Mouse (Mus musculus) limb, embryonic 10.5 days (tissue): ENCODE results near the gene Fpr2. TPM values are rescaled to one million over a fixed set of nuclear protein-coding genes. Genes with fewer than 3 reads are reported as not detected.
A peak's percentile ranks its signal among the peaks of the same experiment; 100 is the strongest.
"Not testable (repeated sequence)": the region's sequence is repeated elsewhere in the genome, so short reads cannot be mapped to it uniquely, and the experiment has no call there.

ENCODE experiments used
- DNase-seq: peaks from one replicate; pipeline ENCODE4 v3.0.0-alpha.2; 2017; ENCODE audit warnings: low spot score
- H3K27ac ChIP-seq: fragments of 300-500 bp; sonication (generic); 2 replicates; pipeline ENCODE4 v1.5.1; 2016; ENCODE audit warnings: mild to moderate bottlenecking
- H3K27me3 ChIP-seq: fragments of 300-500 bp; sonication (generic); 2 replicates; pipeline ENCODE4 v1.6.1; 2016; ENCODE audit warnings: low read depth, mild to moderate bottlenecking; ENCODE audit not compliant: poor library complexity, severe bottlenecking
- H3K36me3 ChIP-seq: fragments of 300-500 bp; sonication (generic); 2 replicates; pipeline ENCODE4 v1.6.1; 2016; ENCODE audit warnings: mild to moderate bottlenecking, moderate library complexity
- H3K4me1 ChIP-seq: fragments of 300-500 bp; sonication (generic); 2 replicates; pipeline ENCODE4 v1.6.1; 2016
- H3K4me3 ChIP-seq: fragments of 300-500 bp; sonication (generic); 2 replicates; pipeline ENCODE4 v1.5.1; 2016; ENCODE audit warnings: mild to moderate bottlenecking, moderate library complexity
- H3K9me3 ChIP-seq: fragments of 300-500 bp; sonication (generic); replicated peaks from 2 replicates; pipeline ENCODE4 v1.6.1; 2016; ENCODE audit warnings: mild to moderate bottlenecking
- WGBS: fragments of 180-500 bp; shearing (Covaris S2); methylation state at CpG from one replicate; pipeline ENCODE4 v1.1.7; 2016; 5-methylcytosine and 5-hydroxymethylcytosine counted together
- polyA plus RNA-seq: library from polyadenylated mRNA; unstranded; fragments of >200 nt; fragmentation: Nextera tagmentation; extraction: Ambion mirVana; gene quantifications from 2 replicates; pipeline ENCODE4 v1.2.1, GENCODE M21; 2016

Fpr2 gene
- polyA plus RNA-seq, 1 experiment from 2014 or later, result 0.16 TPM

DNA sequence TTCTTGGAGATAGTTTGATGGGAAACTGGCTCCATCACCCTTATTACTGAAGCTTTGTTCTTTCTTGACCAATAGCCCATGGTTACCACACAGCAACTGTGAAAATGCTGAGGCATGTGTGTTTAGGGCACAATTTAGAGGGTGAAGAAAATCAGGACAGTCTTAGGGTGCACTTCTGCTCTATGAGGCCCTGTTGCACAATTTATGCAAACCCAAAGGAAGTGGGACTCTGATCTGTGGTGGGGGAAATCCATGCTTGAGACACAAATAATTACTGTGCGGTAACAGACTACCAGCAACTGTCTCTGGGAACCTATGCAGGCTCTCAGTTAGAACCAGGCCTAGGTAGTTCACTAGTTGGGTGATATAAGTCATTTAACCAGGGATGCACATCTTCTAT, 13.1 kb downstream of the Fpr2 start:
- Histone ChIP-seq H3K4me1 (no peaks in the 10 kb centered on the region), H3K27ac (no peak overlapping the region), H3K4me3 (no peak overlapping the region), H3K36me3 (no peaks in the 10 kb centered on the region), H3K9me3 (no peaks in the 10 kb centered on the region), H3K27me3 (no peaks in the 10 kb centered on the region)
- no peak for DNase-seq
- WGBS, result 94% methylated on average over 1 of the region's 1 CpGs

DNA sequence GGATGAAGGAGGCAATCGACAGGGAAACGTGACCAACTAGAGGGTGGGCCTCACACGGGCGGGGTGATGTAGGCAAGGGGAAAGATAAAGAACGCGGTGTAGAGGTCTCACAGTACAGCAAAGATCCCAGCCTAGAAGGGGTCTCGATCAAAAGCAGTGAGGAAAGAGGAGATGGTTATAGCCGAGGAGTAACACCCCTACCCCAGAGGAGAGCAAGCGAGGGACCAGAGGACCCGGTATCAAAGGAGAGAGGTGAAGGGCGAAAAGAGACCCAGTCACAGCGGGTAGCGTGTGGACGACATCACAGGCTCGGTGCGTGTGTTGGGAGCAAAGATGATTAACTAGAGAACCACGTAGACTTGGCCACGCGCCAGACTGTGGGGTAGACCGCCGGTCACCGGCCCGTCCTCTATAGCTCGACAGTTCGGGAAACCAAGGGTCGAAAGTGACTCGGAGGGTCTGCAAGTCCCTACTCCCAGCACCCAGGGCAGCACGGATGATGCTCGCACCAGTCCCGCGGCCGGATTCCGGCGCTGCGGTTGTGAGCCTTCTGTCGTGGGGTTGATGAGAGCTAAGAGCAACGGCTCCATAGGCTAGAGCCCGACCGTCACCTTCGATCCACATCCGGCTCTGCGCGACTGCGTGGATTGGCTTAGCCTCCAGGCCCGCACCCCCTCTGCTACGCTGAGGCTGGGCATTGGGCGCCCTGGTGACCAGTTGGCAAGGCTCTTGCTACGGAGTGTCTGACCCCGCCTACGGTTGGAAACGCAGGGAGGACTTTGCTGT, 22.2 kb downstream of the Fpr2 start:
- H3K27me3 ChIP-seq, result no peaks in the 10 kb centered on the region
- peak; percentile 83 for DNase-seq
- no peaks in the 10 kb centered on the region for H3K36me3 ChIP-seq
- H3K9me3 ChIP-seq, result no peaks in the 10 kb centered on the region
- peak overlapping the region; percentile 77 for H3K27ac ChIP-seq
- H3K4me1 ChIP-seq, result peaks cover 10% of the 10 kb centered on the region; the same call in 1 of the 2 replicates
- peak overlapping the region; percentile 58 for H3K4me3 ChIP-seq
- 21% methylated on average over 51 of the region's 51 CpGs for WGBS

DNA sequence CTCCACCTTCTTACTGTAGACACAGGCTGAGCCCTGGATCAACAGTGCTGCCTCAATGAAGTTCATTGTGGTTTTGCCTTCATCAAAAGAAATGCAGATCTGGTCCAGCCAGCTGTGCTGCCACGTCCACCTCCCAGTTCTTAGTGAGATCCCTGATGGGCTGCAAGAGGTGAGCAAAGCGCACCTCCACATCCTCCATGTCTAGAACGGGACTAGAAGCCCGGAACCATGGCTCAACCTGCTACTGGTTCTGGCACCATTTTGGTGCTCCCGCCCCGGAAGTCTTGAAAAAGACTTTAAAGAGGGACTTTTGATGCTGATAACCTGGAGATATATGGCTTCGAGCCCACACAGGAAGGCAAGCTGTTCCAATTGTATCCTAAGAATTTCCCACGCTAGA, 25.0 kb downstream of the Fpr2 start:
- not testable (repeated sequence) for H3K9me3 ChIP-seq, H3K4me3 ChIP-seq, DNase-seq, H3K4me1 ChIP-seq, H3K27me3 ChIP-seq, H3K27ac ChIP-seq, H3K36me3 ChIP-seq
- WGBS, result 90% methylated on average over 8 of the region's 8 CpGs

- Histone ChIP-seq H3K9me3 (no peaks in the 10 kb centered on the region), H3K36me3 (no peaks in the 10 kb centered on the region), H3K4me3 (no peak overlapping the region), H3K27ac (no peak overlapping the region), H3K27me3 (no peaks in the 10 kb centered on the region), H3K4me1 (no peaks in the 10 kb centered on the region)
- 92% methylated on average over 1 of the region's 1 CpGs for WGBS
- DNase-seq, result no peak
These were observed 29.8 kb downstream of the Fpr2 start for GRCm38 (mm10) chr17:17917376-17917775.

DNA sequence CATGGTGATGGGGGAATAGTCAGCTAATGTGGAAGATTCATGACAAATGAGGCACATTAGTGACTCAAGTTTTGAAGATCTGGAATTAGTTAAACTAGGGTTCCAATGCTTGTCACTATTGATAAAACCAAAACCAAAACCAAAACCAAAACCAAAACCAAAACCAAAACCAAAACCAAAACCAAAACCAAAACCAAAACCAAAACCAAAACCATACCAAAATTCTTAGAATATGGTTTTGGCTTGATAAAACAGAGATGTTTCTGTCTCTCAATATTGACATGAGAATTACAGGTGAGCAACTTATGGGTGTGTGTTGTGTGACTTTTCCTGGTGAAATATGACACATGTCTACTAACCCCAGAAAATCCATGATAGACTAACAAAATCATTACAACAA, 30.2 kb downstream of the Fpr2 start:
- no peak for DNase-seq
- no peaks in the 10 kb centered on the region for H3K27me3 ChIP-seq
- no peaks in the 10 kb centered on the region for H3K4me1 ChIP-seq
- H3K36me3 ChIP-seq, result no peaks in the 10 kb centered on the region
- H3K9me3 ChIP-seq, result no peaks in the 10 kb centered on the region
- no peak overlapping the region for H3K27ac ChIP-seq
- H3K4me3 ChIP-seq, result no peak overlapping the region

Other genes with a start within 250 kb of the Fpr2 start
- not detected in 2 replicates for gene Vmn2r90, start 184.1 kb upstream of the Fpr2 start, polyA plus RNA-seq
- 55.0 and 75.1 TPM in 2 replicates for gene Spaca6, start 60.7 kb upstream of the Fpr2 start, polyA plus RNA-seq
- 1.2 and 2.1 TPM in 2 replicates for gene Has1, start 32.6 kb upstream of the Fpr2 start, polyA plus RNA-seq
- not detected in 2 replicates for gene Fpr1, start 3.9 kb upstream of the Fpr2 start, polyA plus RNA-seq
- gene Fpr3, start within 50 bp of the Fpr2 start, polyA plus RNA-seq, result not detected in 2 replicates
- not detected in 2 replicates for gene Fpr-rs4, start 133.9 kb downstream of the Fpr2 start, polyA plus RNA-seq
- not detected in 2 replicates for gene Vmn2r124, start 161.6 kb downstream of the Fpr2 start, polyA plus RNA-seq
- not detected in 2 replicates for gene Vmn2r91, start 197.2 kb downstream of the Fpr2 start, polyA plus RNA-seq